In genomic region chr1:151692867-151693266, GRCm38 (mm10) we compare ENCODE assay signal across 8 mouse cellular contexts.
A peak's percentile ranks its signal among the peaks of the same experiment; 100 is the strongest.
DNase-seq lines count a peak whose midpoint lies in the region; ATAC-seq and TF ChIP-seq lines count a peak whose summit lies in the region.
"Not testable (repeated sequence)": the region's sequence is repeated elsewhere in the genome, so short reads cannot be mapped to it uniquely, and the experiment has no call there.

No protein-coding gene starts in this region.

- H3K79me2 ChIP-seq in heart, adult 2 months (replicated peaks; ENCODE audit: control insufficient read depth, insufficient read depth, low read length): not testable (repeated sequence)

- not testable (repeated sequence) for H3K27me3 ChIP-seq in Patski; heart, adult 2 months (ENCODE audit: control insufficient read depth, insufficient read depth, low read length); kidney, embryonic 15.5 days

- POLR2A ChIA-PET in Patski (lab: Charles Lee): not testable (repeated sequence)

- WGBS in heart, adult 2 months: 16% methylated on average over 6 of the region's 6 CpGs
- 42% methylated on average over 6 of the region's 6 CpGs for WGBS in kidney, embryonic 15.5 days

- not testable (repeated sequence) for TF ChIP-seq POLR2A in heart, adult 2 months (IDR thresholded peaks at IDR 0.05; ENCODE audit: insufficient read depth, low read depth, low read length)

- peak; percentile 26 for ATAC-seq in Patski
- peak; percentile 73 for ATAC-seq in kidney, embryonic 15.5 days (replicated peaks; ENCODE audit: low FRiP score)

- not testable (repeated sequence) for H3K4me3 ChIP-seq in heart, adult 2 months; kidney, embryonic 15.5 days (replicated peaks)

- H3K9ac ChIP-seq in heart, adult 2 months (ENCODE audit: low read depth, low read length); kidney, embryonic 15.5 days: not testable (repeated sequence)

- H3K9me3 ChIP-seq in kidney, embryonic 15.5 days (replicated peaks): not testable (repeated sequence)

- TF ChIP-seq CTCF in Patski (IDR thresholded peaks at IDR 0.05); heart, adult 2 months (IDR thresholded peaks at IDR 0.05): not testable (repeated sequence)

- TF ChIP-seq EP300 in heart, adult 2 months (IDR thresholded peaks at IDR 0.05; ENCODE audit: insufficient read depth, low read depth, low read length): not testable (repeated sequence)

- not testable (repeated sequence) for DNase-seq in Patski (ENCODE audit: low read depth, low spot score)
- peak; percentile 31 to 39 for DNase-seq in cerebellum, postnatal 10 days
- peak; percentile 75 to 84 for DNase-seq in heart, adult 2 months
- peak; percentile 74 to 75 for DNase-seq in heart, postnatal 36 days
- DNase-seq in lung, adult 18-20 months: peak; percentile 56 to 75
- peak; percentile 64 for DNase-seq in ovary, adult 18-20 months (ENCODE audit: low spot score)
- DNase-seq in urinary bladder, postnatal 4 days (ENCODE audit: low spot score in 2 of 2): peak; percentile 70 to 71

- H3K4me2 ChIP-seq in kidney, embryonic 15.5 days: not testable (repeated sequence)

- peak overlapping the region; percentile 52 for H3K27ac ChIP-seq in heart, adult 2 months
- H3K27ac ChIP-seq in kidney, embryonic 15.5 days: 0 out of 2 replicates have a peak overlapping the region, but pooled peaks have one; percentile 27

- H3K4me1 ChIP-seq in heart, adult 2 months (ENCODE audit: control insufficient read depth, insufficient read depth, low read length): not testable (repeated sequence)
- peaks cover 10% of the 10 kb centered on the region; the same call in 1 of the 2 replicates for H3K4me1 ChIP-seq in kidney, embryonic 15.5 days

- intact Hi-C loops in heart, adult 2 months (cut with DNase I); heart, postnatal 36 days (cut with DNase I): not testable (repeated sequence)

- CTCF ChIA-PET in Patski (lab: Charles Lee): interaction anchor here (1.2 kb wide), 1 partner anchor 14 kb away, joined by 3 read pairs; no protein-coding TSS in a partner anchor

- H3K36me3 ChIP-seq in heart, adult 2 months (ENCODE audit: control insufficient read depth, insufficient read depth, low read length); kidney, embryonic 15.5 days: not testable (repeated sequence)

- in situ Hi-C loops in Patski (cut with MboI; ENCODE audit: low pct_unique_long_range_greater_than_20kb): not testable (repeated sequence)
